Mouse (Mus musculus) c-Kit-positive CD71-positive TER-119-positive erythroid progenitor cells, embryonic 14.5 days (primary cell): ENCODE measurements around the gene Lrrc4.

Source experiments
- DNase-seq: peaks from one replicate; pipeline ENCODE4 v3.0.0-alpha.2; 2013; ENCODE audit warnings: low spot score

Lrrc4 gene

GRCm38 (mm10) chr6:28854598-28854997 is 23.1 kb upstream of the Lrrc4 start:
- no peak for DNase-seq

GRCm38 (mm10) chr6:28853654-28854053 is 22.1 kb upstream of the Lrrc4 start:
- no peak for DNase-seq

- no peak for DNase-seq
Measured at GRCm38 (mm10) chr6:28853164-28853563, 21.6 kb upstream of the Lrrc4 start.

GRCm38 (mm10) chr6:28852342-28852741 is 20.8 kb upstream of the Lrrc4 start:
- no peak for DNase-seq

GRCm38 (mm10) chr6:28850326-28850900 is 18.9 kb upstream of the Lrrc4 start:
- no peak for DNase-seq

GRCm38 (mm10) chr6:28849317-28849716 is 17.8 kb upstream of the Lrrc4 start:
- DNase-seq, result no peak

GRCm38 (mm10) chr6:28848891-28849290 is 17.3 kb upstream of the Lrrc4 start:
- DNase-seq, result no peak

- DNase-seq, result no peak
Measured at GRCm38 (mm10) chr6:28848285-28848794, 16.8 kb upstream of the Lrrc4 start.

GRCm38 (mm10) chr6:28847616-28848015 is 16.1 kb upstream of the Lrrc4 start:
- DNase-seq, result no peak

- DNase-seq, result no peak
Measured at GRCm38 (mm10) chr6:28845610-28846009, 14.1 kb upstream of the Lrrc4 start.

GRCm38 (mm10) chr6:28842375-28843276 is 11.1 kb upstream of the Lrrc4 start:
- DNase-seq, result no peak

- DNase-seq, result no peak
Measured at GRCm38 (mm10) chr6:28841569-28841968, 10.0 kb upstream of the Lrrc4 start.

- DNase-seq, result no peak
Measured at GRCm38 (mm10) chr6:28836600-28836999, 5.1 kb upstream of the Lrrc4 start.

GRCm38 (mm10) chr6:28834046-28834445 is 2.5 kb upstream of the Lrrc4 start:
- no peak for DNase-seq

- DNase-seq, result no peak
Measured at GRCm38 (mm10) chr6:28833380-28833822, 1.9 kb upstream of the Lrrc4 start.

- DNase-seq, result no peak
Measured at GRCm38 (mm10) chr6:28832751-28833291, 1.3 kb upstream of the Lrrc4 start.

GRCm38 (mm10) chr6:28831854-28832750 is 555 bp upstream of the Lrrc4 start:
- DNase-seq, result no peak

GRCm38 (mm10) chr6:28830306-28830705 is 1.2 kb downstream of the Lrrc4 start:
- DNase-seq, result no peak

GRCm38 (mm10) chr6:28828593-28828992 is 3.0 kb downstream of the Lrrc4 start:
- no peak for DNase-seq

- no peak for DNase-seq
Measured at GRCm38 (mm10) chr6:28827565-28827964, 4.0 kb downstream of the Lrrc4 start.

- no peak for DNase-seq
Measured at GRCm38 (mm10) chr6:28826689-28827389, 4.7 kb downstream of the Lrrc4 start.
